Mouse (Mus musculus) intestine, postnatal 0 days (tissue): ENCODE results near the gene Klhl7. TPM values are rescaled to one million over a fixed set of nuclear protein-coding genes. Genes with fewer than 3 reads are reported as not detected.
A peak's percentile ranks its signal among the peaks of the same experiment; 100 is the strongest.

Experiments used
- ATAC-seq: fragments of 200-750 bp; cut with Nextera tagmentation; 2 replicates; pipeline ENCODE4 v1.8.0; 2017; ENCODE audit warnings: mild to moderate bottlenecking, moderate TSS enrichment, moderate library complexity
- H3K27ac ChIP-seq: fragments of 300-500 bp; sonication (generic); 2 replicates; pipeline ENCODE4 v1.5.1; 2014; ENCODE audit warnings: mild to moderate bottlenecking, low read depth, low read length, moderate library complexity
- H3K27me3 ChIP-seq: fragments of 300-500 bp; sonication (generic); replicated peaks from 2 replicates; pipeline ENCODE4 v1.6.1; 2014; ENCODE audit warnings: low read length, mixed read lengths; ENCODE audit not compliant: control insufficient read depth, insufficient read depth
- H3K36me3 ChIP-seq: fragments of 300-500 bp; sonication (generic); 2 replicates; pipeline ENCODE4 v1.6.1; 2014; ENCODE audit warnings: mild to moderate bottlenecking, moderate library complexity; ENCODE audit not compliant: control insufficient read depth, insufficient read depth
- H3K4me1 ChIP-seq: fragments of 300-500 bp; sonication (generic); replicated peaks from 2 replicates; pipeline ENCODE4 v1.6.1; 2014; ENCODE audit warnings: antibody characterized with exemption, low read length, mixed read lengths; ENCODE audit not compliant: control insufficient read depth, insufficient read depth
- H3K4me2 ChIP-seq: fragments of 300-500 bp; sonication (generic); replicated peaks from 2 replicates; pipeline ENCODE4 v1.6.1; 2014; ENCODE audit warnings: low read depth, mild to moderate bottlenecking, moderate library complexity
- H3K4me3 ChIP-seq: fragments of 300-500 bp; sonication (generic); 2 replicates; pipeline ENCODE4 v1.5.1; 2014; ENCODE audit warnings: low read depth, low read length
- H3K9ac ChIP-seq: fragments of 300-500 bp; sonication (generic); 2 replicates; pipeline ENCODE4 v1.6.1; 2014; ENCODE audit warnings: mild to moderate bottlenecking, low read depth, low read length
- H3K9me3 ChIP-seq: fragments of 300-500 bp; sonication (generic); 2 replicates; pipeline ENCODE4 v1.6.1; 2016; ENCODE audit warnings: mixed run types; ENCODE audit not compliant: control insufficient read depth
- CTCF ChIP-seq: sonication (generic); IDR thresholded peaks from 2 replicates; pipeline ENCODE4 v1.5.1; 2016; ENCODE audit warnings: low read depth, mild to moderate bottlenecking, control low read depth, antibody characterized with exemption, moderate library complexity
- WGBS: fragments of 180-500 bp; shearing (Covaris S2); extraction: QIAGEN DNeasy Blood & Tissue Kit; methylation state at CpG from one replicate; pipeline ENCODE4 v1.1.7; 2014; 5-methylcytosine and 5-hydroxymethylcytosine counted together
- polyA plus RNA-seq: library from polyadenylated mRNA; unstranded; fragments of >200 nt; fragmentation: Nextera tagmentation; extraction: Ambion mirVana; gene quantifications from 2 replicates; pipeline ENCODE4 v1.2.1, GENCODE M21; 2015

Klhl7 gene
- polyA plus RNA-seq, 1 experiment from 2014 or later: 14.8 TPM

DNA sequence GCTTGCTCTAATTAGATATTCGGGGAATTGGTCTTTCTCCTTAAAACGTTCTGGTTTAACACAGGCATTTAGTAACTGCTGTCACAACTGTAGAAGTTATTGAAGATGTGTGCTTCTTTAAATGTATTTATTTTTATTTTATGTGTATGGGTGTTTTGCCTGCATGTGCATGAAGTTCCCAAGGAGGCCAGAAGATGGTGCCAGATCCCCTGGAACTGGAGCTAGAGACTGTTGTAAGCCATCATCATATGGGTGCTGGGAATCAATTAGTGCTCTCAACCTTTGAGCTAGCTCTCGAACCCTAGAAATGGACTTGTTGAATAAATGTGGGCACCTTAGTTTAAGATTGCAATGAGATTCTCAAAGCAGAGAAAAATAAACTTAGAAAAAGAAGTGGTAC lies 42.8 kb upstream of the Klhl7 start:
- Histone ChIP-seq H3K9ac (no peak overlapping the region), H3K4me2 (no peak overlapping the region), H3K4me1 (no peaks in the 10 kb centered on the region), H3K27ac (no peak overlapping the region), H3K9me3 (0 out of 2 replicates have a peak, but pooled peaks cover 3% of the 10 kb centered on the region), H3K4me3 (no peak overlapping the region), H3K27me3 (no peaks in the 10 kb centered on the region), H3K36me3 (no peaks in the 10 kb centered on the region)
- 72% methylated on average over 3 of the region's 3 CpGs for WGBS
- ATAC-seq: no peak
- peak; percentile 47 for TF ChIP-seq CTCF

DNA sequence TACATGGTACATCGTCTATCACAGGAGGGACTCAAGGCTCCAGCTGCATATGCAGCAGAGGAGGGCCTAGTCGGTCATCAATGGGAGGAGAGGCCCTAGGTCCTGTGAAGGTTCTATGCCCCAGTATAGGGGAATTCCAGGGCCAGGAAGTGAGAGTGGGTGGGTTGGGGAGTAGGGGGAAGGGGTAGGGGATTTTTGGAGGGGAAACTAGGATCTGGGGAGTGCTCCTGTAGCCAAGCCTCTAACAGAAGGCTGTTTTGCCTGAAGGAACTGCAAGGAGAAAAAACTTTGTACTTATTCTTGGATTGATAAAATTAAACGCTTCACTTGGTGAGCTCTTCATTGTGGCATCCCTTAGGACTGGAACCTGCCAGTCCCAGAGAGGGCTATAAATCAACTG lies 39.5 kb upstream of the Klhl7 start:
- Histone ChIP-seq H3K9me3 (no peaks in the 10 kb centered on the region), H3K4me3 (no peak overlapping the region), H3K9ac (no peak overlapping the region), H3K36me3 (no peaks in the 10 kb centered on the region), H3K27me3 (no peaks in the 10 kb centered on the region), H3K4me1 (no peaks in the 10 kb centered on the region), H3K4me2 (no peak overlapping the region), H3K27ac (no peak overlapping the region)
- ATAC-seq: no peak
- 65% methylated on average over 3 of the region's 3 CpGs for WGBS
- no peak for TF ChIP-seq CTCF

DNA sequence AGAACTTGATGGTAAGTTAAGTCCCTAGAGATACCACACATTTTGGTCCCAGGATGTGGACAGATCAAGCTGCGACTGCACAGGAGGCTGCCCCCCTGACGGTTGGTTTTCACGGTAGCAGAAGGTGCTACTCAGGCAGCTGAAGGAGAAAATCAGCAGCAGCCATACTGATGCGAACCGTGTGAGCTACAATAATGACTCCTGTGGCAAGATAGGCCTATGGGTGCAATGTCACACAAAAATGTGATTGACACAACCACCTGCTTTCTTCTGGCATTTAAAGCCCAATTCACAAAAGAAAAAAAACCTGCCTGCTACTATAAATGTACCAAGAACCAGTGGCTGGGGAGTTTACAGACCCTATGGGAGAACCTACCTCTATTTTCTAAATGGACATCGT lies 37.4 kb upstream of the Klhl7 start:
- H3K4me1 ChIP-seq: no peaks in the 10 kb centered on the region
- no peaks in the 10 kb centered on the region for H3K9me3 ChIP-seq
- no peak overlapping the region for H3K4me3 ChIP-seq
- H3K27ac ChIP-seq: no peak overlapping the region
- TF ChIP-seq CTCF: no peak
- no peaks in the 10 kb centered on the region for H3K27me3 ChIP-seq
- WGBS: 87% methylated on average over 6 of the region's 6 CpGs
- H3K4me2 ChIP-seq: no peak overlapping the region
- H3K9ac ChIP-seq: no peak overlapping the region
- H3K36me3 ChIP-seq: no peaks in the 10 kb centered on the region
- no peak for ATAC-seq

DNA sequence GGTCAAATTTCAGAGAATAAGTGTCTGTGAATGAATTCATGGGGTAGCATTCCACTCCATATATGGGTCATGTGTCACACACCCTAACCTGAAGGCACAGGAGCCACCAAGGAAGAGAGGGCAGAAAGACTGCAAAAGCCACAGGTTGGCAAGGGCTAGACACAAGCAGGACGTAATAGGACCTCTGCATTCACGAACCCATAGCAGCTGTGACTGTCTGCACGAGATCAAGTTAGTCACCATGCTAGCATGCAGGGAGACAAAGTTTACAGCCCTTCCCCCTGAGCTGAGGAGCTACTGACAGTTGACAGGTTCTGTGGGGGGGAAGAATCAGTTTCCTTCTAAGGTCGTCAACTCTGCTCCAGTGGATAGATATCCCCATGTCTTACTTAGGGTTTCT lies 36.9 kb upstream of the Klhl7 start:
- Histone ChIP-seq H3K9me3 (no peaks in the 10 kb centered on the region), H3K36me3 (no peaks in the 10 kb centered on the region), H3K4me1 (no peaks in the 10 kb centered on the region), H3K4me3 (no peak overlapping the region), H3K27ac (no peak overlapping the region), H3K9ac (no peak overlapping the region), H3K4me2 (no peak overlapping the region), H3K27me3 (no peaks in the 10 kb centered on the region)
- 73% methylated on average over 4 of the region's 4 CpGs for WGBS
- no peak for TF ChIP-seq CTCF
- ATAC-seq: no peak

DNA sequence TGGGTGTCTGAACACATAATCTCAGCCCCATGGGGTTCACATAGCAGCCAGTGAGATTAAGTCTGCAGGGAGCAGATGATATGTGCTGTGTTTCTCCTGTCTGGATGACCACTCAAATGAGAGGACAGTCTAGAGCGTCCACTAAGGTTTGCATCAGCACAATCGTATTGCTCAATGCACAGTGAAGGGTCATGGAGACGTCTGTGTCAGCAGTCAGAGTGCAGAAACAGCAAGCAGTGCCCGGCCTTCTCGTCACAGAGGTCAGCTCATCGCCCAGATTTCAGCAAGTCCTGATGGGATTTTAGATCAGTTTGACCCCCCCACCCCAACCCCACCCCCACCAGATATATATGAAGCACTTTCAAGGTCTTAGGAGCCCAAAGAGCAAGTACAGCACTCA lies 31.4 kb upstream of the Klhl7 start:
- Histone ChIP-seq H3K4me3 (no peak overlapping the region), H3K4me1 (no peaks in the 10 kb centered on the region), H3K9me3 (no peaks in the 10 kb centered on the region), H3K9ac (no peak overlapping the region), H3K27ac (no peak overlapping the region), H3K27me3 (no peaks in the 10 kb centered on the region), H3K4me2 (no peak overlapping the region), H3K36me3 (no peaks in the 10 kb centered on the region)
- ATAC-seq: no peak
- WGBS: 78% methylated on average over 6 of the region's 6 CpGs
- TF ChIP-seq CTCF: no peak

DNA sequence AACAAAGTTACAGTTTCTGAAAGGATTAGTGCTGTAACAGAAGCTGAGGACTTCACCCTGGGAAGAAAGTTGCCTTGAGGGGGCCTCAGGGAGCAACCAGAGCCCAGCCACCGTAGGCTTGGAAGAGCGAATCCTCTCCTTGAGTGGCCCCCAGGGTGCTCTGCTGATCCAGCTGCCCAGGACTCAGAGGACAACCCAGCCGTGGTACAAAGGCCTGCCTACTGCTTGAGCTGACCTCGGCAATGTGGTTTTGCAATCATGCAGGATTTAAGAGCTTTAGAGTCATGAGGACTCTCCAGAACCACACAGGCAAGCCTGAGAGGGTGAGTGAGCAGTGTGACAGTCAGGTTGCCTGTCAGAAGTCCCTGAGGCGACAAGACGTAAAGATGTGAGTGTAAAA lies 28.4 kb upstream of the Klhl7 start:
- no peak for TF ChIP-seq CTCF
- Histone ChIP-seq H3K4me3 (no peak overlapping the region), H3K27ac (no peak overlapping the region), H3K9ac (no peak overlapping the region), H3K4me1 (no peaks in the 10 kb centered on the region), H3K9me3 (no peaks in the 10 kb centered on the region), H3K4me2 (no peak overlapping the region), H3K36me3 (no peaks in the 10 kb centered on the region), H3K27me3 (no peaks in the 10 kb centered on the region)
- no peak for ATAC-seq
- 66% methylated on average over 6 of the region's 6 CpGs for WGBS
